Mouse (Mus musculus) heart, postnatal 36 days (tissue): ENCODE measurements around the gene Selenom. TPM values are rescaled to one million over a fixed set of nuclear protein-coding genes. Genes with fewer than 3 reads are reported as not detected.

ENCODE experiments used
- DNase-seq, 2 experiments: peaks; one replicate each; pipeline ENCODE4 v3.0.0; 2021 to 2022
- intact Hi-C: fragments of 180-260 bp; cut with DNase I; formaldehyde crosslinking; loops from one replicate; pipeline ENCODE4 v1.15.1; 2025
- total RNA-seq, 2 experiments: library from RNA; stranded (reverse); gene quantifications; 2 replicates each; pipeline ENCODE4 v1.2.3; 2021

The Selenom gene
- total RNA-seq, 2 experiments from 2014 or later: 37.6 to 43.8 TPM

GRCm38 (mm10) chr11:3510321-3510720 lies 4.2 kb upstream of the Selenom start:
- DNase-seq: no peak
- intact Hi-C loops: loop anchor here (5.0 kb wide), 2 partner anchors 53 to 163 kb away; no protein-coding TSS in a partner anchor

GRCm38 (mm10) chr11:3513291-3513690 lies 1.2 kb upstream of the Selenom start:
- intact Hi-C loops: loop anchor here (5.0 kb wide), 2 partner anchors 56 to 166 kb away; no protein-coding TSS in a partner anchor
- DNase-seq: no peak

DNA sequence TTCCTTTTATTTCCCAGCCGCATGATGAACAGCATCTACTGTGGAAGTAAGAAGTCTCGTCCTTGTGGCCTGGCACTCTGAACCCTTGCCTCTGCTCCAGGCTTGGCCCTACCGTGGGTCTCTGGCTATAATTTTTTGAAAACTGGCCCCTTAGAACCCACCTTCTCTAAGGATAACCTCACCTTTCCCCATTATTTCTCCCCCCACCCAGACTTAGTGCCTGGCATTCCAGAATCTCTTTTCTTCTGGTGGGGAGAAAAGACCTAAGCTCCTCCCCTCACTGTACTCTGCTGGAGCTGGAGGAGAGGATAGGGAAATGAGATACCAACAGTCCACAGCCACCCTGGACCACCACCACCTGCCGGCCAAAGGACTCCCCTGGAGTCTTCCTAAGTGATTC lies 732 bp downstream of the Selenom start:
- no peak for DNase-seq
- intact Hi-C loops: loop anchor here (2.0 kb wide), 1 partner anchor 20 kb away; no protein-coding TSS in a partner anchor

GRCm38 (mm10) chr11:3515637-3516036 lies 1.2 kb downstream of the Selenom start:
- intact Hi-C loops: loop anchor here (2.0 kb wide), 1 partner anchor 19 kb away; no protein-coding TSS in a partner anchor
- no peak for DNase-seq

DNA sequence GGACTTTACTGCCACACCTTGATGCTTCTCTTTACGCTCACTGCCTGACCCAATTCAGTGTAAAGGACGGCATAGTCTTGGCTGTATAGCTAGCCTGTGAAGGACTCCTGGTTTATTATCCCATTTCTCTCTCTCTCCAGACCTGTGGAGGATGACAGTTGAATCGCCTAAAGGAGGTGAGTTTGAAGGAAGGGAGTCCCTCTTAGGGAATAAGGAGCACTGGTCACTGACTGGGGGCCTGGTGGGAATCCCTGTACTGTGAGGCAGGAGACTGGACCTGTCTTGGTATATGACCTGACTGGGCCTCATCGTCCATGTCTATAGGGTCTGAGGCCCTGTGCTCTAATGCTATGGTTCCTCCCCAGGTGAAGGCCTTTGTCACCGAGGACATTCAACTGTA lies 1.6 kb downstream of the Selenom start:
- intact Hi-C loops: no loop called here
- DNase-seq: no peak

- peak; percentile 48 to 50 for DNase-seq
- intact Hi-C loops: no loop called here
Observed at GRCm38 (mm10) chr11:3516859-3517845, 2.7 kb downstream of the Selenom start.

GRCm38 (mm10) chr11:3517846-3518732 lies 3.6 kb downstream of the Selenom start:
- peak; percentile 1 to 22 for DNase-seq
- intact Hi-C loops: no loop called here

DNA sequence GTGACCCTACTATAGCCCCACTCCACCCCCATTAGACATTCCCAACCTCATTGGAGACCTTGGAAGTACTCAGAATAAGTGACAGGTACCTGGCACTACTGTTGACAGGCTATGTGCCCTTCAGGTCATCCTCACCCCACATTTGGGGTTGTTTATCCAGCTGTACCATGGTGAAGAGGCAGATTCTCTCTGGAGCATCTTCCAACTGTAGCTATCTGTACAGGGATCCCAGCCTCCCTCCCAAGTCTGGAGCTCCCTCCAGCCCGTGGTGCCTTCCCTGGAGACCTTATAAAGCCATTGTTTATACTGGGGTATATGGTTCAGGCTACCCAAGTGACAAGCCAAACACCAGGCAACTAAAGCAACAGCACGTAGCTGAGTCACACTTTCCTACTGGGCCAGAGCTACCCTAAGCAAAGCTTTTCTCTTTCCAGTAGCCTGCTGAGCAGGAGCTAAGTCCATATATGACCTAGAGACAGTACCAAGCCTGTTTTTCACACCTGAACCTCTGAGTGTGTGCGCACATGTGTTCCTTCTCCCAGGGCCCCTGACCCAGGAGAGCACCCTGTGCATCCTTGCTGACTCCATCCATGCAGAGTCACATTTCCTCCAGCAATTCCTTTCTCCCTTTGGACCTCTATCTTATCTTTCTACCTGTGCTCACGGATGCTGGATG lies 4.7 kb downstream of the Selenom start:
- intact Hi-C loops: no loop called here
- DNase-seq: peak; percentile 1 to 7

- peak; percentile 1 to 2 for DNase-seq
- intact Hi-C loops: no loop called here
Observed at GRCm38 (mm10) chr11:3519756-3520398, 5.4 kb downstream of the Selenom start.

- intact Hi-C loops: no loop called here
- DNase-seq: peak; percentile 1
Observed at GRCm38 (mm10) chr11:3520919-3521318, 6.4 kb downstream of the Selenom start.

DNA sequence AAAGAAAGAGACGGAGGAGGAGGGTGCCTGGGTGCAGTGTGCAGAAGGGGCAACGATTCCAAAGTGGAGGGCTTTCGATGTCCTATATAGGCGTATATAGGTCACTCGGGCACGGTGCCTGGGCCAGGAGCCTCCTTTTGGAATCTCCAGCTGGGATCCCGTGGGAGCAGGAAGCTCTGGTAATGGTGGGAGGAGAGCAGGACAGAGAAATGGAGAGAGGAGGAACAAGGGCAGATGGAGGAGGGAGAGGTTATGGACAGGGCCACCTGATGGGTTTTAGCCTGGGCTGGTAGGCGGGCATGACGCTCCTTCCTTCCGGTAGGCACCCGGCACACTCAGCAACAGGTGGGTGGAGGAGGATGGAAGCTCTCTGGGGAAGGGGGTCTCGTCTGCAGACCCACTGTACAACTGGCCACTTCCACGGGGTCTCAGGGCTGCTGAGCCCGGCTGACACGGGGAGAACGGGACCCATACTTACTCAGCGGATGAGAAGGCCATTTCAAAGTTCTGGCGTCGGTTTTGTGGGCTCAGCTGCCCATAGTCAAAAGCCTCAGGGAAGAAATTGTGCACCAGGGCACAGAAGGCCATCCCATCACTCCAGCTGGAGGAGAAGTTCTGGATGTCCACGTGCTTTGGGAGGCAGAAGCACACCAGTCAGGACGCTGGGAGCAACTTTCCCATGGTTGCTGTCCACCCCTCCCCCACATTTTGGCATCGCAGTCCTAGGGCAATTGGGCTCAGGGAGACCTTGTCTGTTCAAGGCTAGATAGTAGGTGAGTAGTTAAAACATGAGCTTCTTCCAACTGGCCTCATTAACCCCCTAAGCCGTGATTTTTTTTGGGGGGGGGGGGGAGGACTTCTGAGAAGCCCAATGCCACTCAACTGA lies 7.1 kb downstream of the Selenom start:
- intact Hi-C loops: no loop called here
- peak; percentile 3 to 8 for DNase-seq

DNA sequence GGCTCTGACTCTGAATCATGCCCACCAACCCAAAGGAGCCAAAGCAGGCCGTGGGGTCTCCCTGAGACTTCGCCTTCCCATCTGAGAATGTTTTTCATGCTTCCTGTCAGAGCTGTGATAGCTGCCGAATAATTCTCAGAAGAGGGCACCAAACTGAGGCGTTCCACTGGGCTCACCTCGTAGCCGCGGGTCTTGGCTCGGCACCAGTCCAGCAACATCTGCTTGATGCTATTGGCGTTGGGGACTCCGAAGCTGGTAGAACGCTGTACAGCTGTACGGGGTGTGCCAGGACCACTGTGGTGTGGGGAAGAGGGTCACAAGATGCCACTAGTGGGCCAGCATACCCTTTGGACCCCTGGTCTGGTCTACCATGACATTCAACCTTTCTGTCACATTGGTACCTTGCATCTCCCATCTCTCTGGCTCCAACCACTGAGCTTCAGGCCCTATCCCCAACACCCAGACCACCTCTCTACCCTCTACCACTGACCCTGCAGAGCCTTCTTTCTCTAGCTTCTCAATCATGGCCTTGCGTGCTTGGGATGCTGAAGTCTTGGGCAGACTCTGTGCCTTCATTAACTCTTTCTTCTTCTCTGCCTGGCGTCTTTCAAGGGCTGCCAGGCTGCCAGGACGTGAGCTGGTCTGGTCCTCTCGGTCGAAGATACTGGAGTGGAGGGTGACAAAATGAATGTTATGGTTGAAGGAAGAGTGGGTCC lies 8.0 kb downstream of the Selenom start:
- DNase-seq: peak; percentile 1 to 2
- intact Hi-C loops: no loop called here

DNA sequence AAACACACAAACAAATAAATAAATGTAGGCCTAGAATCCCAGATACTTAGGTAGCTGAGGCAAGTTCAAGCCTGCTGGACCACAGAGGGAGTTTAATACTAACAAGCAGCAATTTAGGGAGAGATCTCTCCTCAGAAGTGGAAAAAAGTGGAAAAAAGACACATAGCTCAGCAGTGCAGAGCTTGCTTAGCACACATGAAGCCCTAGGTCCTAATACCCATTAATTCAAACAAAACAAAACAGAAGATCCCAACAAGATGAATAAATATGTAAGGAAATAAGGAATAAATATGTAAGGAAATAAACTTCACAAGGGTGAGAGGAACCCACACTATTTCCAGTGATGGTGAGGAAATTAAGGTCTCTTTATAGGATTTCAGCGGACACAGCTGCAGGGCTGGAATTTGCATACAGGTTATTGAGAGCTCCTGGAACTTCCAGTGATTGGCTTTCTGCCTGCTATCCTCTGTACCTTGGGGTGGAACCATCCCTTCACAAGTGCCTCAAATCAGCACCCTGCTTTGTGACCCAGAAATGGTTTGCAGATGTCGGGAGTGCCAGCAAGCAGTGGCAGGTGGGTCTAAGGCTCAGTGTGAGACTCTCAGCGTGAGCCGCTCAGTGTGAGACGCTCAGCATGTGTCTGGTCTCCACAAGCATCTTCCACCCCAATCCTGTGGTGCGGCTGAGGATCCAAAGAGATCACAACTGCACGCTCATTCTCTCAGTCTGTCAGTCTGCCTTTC lies 9.5 kb downstream of the Selenom start:
- no peak for DNase-seq
- intact Hi-C loops: no loop called here

DNA sequence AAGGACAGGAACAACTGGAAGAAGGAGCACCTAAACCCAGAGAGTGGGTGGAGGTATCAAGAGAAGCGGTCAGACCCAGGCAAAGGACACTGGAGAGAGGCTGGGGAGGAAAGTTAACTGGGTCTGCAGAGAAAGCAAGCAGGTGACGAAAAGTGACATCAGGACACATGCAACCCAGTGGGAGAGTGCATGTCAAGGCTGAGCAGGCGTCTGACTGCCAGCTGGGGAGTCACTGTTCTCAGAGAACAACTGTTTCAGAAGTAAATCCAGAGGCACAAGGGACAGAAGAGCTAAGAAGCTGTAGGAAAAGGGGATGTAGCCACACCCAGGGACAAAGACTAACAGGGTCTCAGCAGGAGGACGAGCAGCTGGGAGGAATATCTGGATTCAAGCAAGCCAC lies 11.1 kb downstream of the Selenom start:
- no peak for DNase-seq
- intact Hi-C loops: no loop called here

DNA sequence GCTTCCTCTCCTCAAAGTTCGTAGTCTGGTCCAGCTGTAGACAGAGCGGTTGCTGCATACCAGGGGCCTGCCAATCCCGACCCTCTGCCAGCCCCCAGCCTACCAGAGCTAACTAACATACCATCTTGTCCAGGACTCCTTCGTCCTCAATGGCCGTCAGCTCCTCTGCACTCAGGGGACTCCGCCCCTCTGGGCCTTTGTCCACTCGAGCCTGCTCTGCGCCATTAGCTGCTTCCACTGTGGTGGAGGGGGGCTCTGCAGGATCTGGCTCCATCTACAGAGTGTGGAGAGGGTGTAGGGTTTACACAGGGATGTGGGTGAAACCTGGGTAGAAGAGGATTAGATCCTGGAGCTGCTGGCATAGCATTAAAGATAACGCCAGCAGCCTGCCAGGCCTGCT lies 11.7 kb downstream of the Selenom start:
- intact Hi-C loops: no loop called here
- peak in 1 of 2 experiments; percentile 33 for DNase-seq

DNA sequence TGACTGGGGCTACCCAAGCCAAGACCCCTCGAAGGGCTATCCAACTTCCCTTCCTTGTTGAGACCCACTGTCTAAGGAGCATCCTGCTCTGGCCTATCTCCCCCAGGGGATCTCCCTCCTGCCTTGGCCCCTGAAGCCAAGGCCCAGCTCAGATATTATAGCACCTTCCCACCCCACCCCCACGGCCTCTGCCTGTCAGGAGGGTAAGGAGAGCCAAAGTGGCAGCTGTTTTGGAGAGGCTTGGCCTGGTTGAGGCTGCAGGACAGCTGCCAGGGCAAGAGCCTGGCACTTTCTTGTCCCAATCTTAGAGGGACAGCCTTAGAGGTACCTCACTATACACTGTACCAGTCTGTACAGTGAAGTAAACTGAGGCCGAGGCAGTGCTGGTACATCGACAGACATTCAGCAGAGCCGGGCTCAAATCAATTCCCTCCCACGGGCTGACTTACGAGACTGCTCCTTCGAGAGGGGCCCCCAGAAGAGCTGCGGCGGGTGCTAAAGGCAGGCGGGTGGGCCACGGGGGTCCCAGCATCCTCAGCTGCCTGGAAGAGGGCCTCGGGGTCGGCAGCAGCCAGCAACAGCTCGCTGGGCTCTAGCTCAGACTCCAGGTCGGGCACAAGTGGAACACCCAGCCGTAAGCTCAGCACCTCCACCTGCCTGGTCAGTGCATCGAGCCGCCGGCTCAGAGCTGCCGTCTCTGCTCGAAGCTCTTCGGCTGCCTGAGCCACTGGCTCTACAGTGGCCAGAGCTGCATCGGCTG lies 12.7 kb downstream of the Selenom start:
- peak in 1 of 2 experiments; percentile 56 for DNase-seq
- intact Hi-C loops: no loop called here

DNA sequence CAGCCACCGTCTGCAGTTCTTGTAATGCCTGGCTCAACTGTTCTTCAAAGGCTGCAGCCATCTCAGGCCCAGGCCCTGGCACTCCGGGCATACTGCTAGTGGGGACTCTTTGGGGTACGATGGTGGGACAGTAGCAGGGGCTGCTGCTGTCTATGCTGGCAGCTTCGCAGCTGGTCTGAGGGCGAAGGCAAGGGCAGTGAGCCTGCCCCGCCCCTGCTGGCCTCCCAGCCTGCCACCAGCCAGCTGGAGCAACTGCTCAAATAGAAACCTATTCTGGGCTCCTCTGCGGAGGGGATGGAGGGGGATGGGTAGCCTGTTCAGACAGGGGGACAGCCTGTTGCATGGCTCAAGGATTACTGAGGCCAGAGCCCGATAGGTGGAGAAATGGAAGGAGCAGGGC lies 13.3 kb downstream of the Selenom start:
- intact Hi-C loops: no loop called here
- DNase-seq: peak in 1 of 2 experiments; percentile 59
